Mouse (Mus musculus) testis, postnatal 14 days (tissue): ENCODE results near the gene Rnaseh2c.

Source experiments
- DNase-seq: peaks from one replicate; pipeline ENCODE4 v3.0.0; 2021; ENCODE audit warnings: low spot score

The Rnaseh2c gene

DNA sequence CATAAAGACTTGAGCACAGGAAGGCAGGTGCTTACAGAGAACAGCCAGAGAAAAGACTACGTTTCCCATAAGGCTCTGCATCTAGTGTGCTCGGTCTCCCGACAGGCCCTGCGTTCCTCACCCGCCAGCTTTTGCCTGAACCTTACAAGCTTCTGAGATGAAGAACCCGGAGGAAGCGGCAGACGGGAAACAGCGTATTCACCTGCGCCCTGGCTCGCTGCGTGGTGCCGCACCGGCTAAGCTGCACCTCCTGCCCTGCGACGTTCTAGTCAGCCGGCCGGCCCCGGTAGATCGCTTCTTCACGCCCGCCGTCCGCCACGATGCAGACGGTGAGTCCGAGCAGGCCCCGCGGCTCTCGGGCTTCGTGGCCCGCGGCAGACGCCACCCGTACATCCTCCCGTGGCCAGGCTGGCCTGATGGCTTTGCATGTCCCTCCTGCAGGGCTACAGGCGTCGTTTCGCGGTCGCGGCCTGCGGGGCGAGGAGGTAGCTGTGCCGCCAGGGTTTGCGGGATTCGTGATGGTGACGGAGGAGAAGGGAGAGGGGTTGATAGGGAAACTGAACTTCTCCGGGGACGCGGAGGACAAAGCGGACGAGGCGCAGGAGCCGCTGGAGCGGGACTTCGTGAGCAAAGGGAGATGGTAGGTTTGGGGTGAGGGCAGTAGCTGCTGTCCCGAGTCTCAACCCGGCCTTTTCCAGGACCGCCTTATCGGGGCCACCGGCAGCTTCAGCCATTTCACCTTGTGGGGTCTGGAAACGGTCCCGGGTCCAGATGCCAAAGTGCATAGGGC is at the start of gene Rnaseh2c:
Rnaseh2c (plus strand) TSS at position 122 of the 790 bp plus-strand sequence.
- peak; percentile 86 for DNase-seq

DNA sequence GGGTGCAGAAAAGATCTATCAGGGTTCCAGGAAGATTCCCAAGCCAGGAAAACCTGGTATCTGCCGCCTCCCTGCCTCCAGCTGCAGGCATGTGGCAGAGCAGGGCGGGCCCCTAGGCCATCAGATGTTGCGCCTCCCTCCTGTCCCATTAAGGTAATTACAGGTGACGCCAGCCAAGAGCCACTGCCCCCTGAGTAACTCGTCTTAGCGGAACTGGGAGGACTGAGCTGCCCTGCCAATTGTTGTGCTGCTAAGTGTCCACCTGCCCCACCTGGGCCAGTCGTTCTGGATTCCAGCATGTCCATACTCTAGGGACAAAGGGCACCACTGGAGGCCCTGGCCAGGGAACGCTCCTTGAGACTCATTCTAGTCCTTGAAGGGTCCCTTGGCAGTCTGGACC is 47.9 kb upstream of the Rnaseh2c start:
- DNase-seq: no peak

DNA sequence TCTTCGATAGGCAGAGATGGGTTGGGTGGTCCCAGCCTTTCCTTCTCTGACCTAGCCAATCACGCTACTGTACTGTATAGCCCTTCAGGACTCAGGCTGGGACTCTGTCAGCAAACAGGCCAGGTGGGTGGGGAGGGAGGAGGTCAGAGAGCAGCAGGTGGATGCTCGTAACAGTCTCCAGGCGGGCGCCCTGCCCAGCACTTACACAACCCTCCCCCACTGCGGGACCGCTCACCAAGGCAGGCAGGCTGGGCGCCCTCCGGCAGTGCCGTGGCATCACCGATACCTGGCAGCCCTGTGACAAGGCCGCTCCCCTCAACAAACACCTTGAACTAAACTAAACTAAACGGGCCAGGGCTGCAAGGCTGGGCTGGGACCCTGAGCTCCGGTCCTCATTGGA is 47.5 kb upstream of the Rnaseh2c start:
- DNase-seq: no peak

- DNase-seq: no peak
Observed at GRCm38 (mm10) chr19:5558169-5558568, 43.5 kb upstream of the Rnaseh2c start.

GRCm38 (mm10) chr19:5558770-5559169 is 42.9 kb upstream of the Rnaseh2c start:
- DNase-seq: no peak

DNA sequence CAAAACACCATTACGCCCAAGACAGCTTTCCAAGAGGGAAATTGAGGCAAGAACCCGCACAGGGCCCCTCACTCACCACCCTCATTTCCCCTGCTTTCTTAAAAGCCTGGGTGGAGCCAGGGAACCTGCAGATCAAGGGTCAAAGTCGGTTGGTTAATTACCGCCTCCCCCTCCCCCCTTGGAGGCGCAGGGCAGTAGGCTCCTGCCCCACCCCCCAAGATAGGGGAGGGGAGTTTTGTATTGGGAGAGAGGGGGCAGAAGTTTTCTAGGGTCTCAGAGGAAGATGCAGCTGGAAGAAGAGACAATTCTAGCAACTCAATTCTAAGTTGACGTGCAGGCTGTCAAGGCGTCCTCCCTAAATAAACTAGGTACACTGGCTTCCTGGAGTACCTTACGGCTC is 42.4 kb upstream of the Rnaseh2c start:
- no peak for DNase-seq

DNA sequence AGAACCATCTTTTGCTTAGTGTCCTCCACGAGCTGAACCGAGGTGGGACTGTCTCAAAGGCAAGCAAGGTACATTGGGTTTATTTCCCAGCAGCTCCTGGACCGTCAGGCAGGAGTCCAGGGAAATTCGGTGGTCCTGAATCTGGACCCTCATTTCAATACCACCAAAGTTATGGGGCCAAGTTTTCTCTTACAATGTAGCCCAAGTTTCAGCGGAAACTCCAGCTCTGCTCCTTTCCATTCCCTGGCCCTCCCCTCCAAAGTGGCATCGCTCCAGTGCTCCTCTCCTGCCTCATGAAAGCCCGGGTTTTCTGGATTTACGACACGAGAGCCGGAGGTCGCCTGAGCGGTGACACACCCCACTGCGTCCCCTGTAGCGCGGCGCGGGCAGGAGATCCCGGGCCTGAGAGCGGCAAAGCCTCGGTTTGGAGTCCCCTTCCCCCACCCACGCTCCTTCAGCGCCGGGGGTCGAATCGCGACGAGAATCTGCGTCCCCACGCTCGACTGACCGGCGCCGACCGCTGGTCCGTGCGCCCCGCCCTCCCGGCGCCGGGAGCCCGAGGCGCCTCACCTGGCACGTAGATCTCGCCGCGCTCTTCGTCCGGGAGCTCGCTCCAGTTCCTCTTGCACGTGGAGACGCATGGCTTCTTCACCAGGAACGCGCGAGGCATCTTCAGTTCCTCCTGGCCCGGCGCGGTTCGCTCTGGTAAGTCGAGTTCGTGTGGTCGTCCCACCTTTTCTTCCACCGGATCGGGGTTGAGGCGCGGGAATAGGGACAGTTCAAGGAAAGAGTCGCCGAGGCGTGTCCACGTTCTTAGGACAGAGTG is 41.8 kb upstream of the Rnaseh2c start:
- DNase-seq: peak; percentile 43

GRCm38 (mm10) chr19:5560457-5561041 is 41.1 kb upstream of the Rnaseh2c start, which contains the start of gene Ovol1:
Ovol1 (minus strand) TSS chr19:5560646.
- DNase-seq: peak; percentile 31

- DNase-seq: no peak
Observed at GRCm38 (mm10) chr19:5561252-5561790, 40.4 kb upstream of the Rnaseh2c start.

- DNase-seq: no peak
Observed at GRCm38 (mm10) chr19:5561886-5562285, 39.8 kb upstream of the Rnaseh2c start.

DNA sequence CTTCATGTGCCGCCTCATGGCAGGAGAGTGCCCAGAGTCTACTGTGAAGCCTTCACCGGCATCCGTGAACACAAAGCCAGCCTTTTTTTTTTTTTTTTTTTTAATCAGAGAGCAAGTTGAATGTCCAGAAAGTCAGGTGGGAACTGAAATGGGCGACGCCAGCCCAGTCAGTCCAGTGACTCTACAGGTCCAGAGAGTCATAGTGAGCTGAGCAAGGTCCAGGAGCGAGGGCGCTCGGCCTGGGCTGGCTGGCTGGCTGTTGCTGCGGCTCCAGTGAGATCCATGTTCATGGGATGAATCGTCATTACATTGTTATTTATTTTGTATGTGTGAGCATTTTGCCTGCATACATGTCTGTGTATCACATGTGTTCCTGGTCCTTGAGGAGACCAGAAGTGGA is 38.9 kb upstream of the Rnaseh2c start:
- no peak for DNase-seq

- DNase-seq: no peak
Observed at GRCm38 (mm10) chr19:5566316-5566715, 35.4 kb upstream of the Rnaseh2c start.

GRCm38 (mm10) chr19:5567180-5567533 is 34.5 kb upstream of the Rnaseh2c start:
- DNase-seq: no peak

DNA sequence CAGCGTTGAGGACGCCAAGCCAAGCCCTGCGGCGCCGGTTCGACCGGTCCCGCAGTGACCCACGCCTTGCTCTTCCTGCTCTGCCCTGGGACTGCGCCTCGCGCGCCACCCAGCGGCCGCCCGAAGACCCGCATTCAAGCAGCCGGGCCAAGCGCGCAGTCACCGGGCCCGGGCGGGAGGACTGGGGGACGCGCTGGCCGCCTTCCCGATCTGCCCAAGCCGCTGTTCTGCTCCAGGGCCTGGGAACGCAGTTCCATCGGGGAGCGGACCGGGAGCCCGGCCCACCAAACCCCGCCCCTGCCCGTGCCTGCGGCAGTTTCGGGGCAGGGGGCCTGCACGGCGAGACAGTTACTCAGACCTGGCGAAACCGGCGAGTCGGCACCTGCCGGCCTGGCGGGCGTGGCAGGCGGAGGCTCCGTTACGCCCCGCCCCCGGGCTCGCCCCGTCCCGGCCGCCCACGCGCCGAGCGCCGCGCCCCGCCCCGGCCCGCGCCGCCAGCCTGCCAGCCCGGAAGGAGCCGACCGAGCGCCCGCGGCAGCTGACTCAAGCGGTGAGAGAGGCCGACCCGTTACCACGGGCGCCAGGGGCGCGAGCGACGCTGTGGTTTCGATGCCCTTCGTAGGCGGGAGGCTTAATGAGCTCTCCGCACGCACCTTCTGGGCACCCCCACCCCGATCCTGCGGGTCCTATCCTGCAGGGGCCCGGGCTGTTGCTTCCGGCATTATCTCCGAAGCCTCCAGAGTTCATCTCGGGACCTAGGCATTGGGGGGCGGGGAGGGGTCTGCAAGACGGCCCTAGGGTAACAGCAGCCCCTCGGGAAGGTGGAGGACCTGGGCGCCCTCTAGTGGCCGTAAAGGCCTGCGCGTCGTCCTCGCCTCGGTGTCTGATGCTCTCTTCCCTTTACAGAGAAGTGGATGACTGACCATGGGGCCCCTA is 33.9 kb upstream of the Rnaseh2c start, which contains the start of gene Ap5b1:
Ap5b1 (plus strand) TSS at position 492 of the 936 bp plus-strand sequence.
- peak; percentile 87 for DNase-seq

GRCm38 (mm10) chr19:5568470-5569140 is 33.1 kb upstream of the Rnaseh2c start:
- DNase-seq: peak; percentile 84

DNA sequence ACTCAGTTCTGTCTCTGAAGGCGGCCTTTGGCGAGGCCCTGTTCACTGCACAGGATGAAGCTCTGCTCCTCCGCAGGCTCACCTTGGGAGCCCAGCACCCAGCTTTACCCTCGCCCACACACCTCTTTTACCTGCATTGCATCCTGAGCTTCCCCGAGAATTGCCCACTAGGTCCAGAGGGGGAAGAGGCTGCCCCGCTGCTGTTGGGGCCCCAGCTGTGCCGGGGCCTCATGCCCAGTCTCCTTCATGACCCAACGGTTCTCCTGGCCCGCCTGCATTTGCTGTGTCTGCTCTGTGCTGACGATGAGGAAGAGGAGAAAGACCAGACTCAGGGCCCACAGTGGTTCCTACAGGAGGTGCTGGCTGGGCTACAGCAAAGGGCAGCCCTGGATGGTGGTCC is 32.2 kb upstream of the Rnaseh2c start:
- no peak for DNase-seq

DNA sequence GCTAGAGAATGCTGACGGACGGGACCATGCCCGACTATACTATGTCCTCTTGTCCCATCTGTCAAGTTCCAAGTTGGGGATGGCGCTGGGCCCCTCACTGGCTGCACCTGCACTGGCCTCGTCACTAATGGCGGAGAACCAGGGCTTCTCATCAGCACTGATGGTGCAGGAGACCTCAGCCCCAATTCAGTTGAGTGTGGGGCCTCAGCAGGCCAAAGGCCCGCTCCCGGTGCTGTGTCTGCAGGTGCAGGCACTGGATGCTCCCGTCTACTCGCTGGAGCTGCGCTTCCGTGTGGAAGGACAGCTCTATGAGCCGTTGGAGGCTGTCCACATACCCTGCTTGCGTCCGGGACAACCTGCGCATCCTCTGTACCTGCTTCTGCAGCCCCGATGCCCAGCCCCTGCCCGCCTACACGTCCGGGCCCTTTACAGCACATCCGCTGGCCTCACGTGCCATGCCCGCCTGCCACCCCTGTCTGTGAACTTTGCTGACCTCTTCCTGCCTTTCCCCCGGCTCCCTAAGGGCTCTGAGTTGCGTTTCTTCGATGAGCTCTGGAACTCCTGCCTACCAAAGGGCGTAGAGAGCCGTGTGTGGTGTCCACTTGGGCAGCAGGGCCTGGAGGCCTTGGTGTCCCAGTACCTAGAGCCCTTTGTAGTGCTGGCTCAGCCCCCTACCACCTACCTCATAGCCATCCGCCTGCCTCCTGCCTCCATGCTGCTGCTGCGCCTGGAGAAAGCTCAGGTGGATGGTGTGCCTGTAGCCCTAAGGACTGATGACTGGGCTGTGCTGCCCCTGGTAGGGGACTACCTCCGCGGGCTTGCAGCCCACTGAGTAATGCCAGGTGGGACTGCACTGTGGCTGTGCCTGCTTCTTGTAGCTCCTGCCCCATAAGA is 31.1 kb upstream of the Rnaseh2c start:
- DNase-seq: no peak

- no peak for DNase-seq
Observed at GRCm38 (mm10) chr19:5571831-5572230, 29.8 kb upstream of the Rnaseh2c start.

DNA sequence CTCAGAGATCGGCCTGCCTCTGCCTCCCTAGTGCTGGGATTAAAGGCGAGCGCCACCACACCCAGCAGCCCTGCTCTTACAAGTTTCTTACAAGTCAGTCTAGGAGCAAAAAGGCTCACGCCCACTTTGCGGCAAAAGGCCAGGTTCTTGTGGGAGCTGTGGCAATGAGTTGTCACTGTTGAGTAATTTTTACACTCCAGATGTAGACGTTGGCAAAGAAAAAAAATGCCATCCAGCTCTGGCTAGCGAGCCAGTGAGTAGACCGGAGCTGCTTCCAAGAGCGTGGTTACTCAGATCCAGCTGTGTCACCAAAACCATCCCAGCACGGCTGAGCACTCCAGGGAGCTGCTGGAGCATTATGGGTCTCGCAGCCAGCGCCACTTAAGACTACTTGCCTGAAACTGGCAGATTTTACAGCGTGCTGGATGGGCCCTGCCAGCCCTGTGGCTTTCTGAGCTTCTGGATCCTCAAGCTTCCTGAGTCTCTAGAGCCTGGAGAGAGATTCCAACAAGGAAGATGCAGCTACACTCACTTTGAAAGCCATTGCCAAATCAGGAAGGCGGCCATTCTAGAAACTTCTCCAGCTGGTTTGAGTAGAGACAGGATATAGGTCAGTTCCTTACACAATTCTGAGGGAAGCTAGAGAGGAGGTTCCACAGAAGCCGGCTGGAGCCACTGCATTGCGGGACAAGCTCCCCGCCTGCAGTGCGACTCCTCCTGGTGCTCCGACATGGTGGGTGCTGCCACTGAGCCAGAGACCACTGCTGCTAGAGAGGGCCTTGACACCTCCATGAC is 29.1 kb upstream of the Rnaseh2c start:
- DNase-seq: no peak
